Mouse (Mus musculus): ENCODE results near the gene Rngtt.

DNA sequence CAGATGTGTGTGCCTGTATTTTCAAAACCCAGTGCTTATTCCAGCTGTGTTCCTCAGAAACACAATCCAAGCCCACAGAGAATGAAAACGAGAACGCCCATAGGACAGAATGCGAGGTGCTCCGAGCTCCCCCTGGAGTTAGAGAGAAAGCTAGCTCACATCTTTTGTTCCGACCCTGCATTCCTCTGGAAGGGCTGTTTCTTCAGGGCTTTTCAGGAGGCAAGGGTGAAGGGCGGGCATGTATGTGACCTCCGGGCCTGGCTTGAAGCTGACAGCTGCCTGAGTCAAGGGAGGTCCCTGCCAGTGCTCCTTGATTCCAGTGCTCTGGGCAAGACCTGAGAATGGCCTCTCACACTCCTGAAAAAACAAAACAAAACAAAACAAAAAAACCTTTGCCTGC lies 216.0 kb downstream of the Rngtt start:
- TF ChIP-seq CTCF (IDR thresholded peaks at IDR 0.05; ENCODE audit: control insufficient read depth, insufficient read depth, low read length): no peak
- no peak for TF ChIP-seq POLR2A (IDR thresholded peaks at IDR 0.05; ENCODE audit: borderline replicate concordance, control insufficient read depth, low read depth, low read length)
